Mouse (Mus musculus): ENCODE data around the gene Adipor2. TPM values are rescaled to one million over a fixed set of nuclear protein-coding genes. Genes with fewer than 3 reads are reported as not detected.
A peak's percentile ranks its signal among the peaks of the same experiment; 100 is the strongest.
"Not testable (repeated sequence)": the region's sequence is repeated elsewhere in the genome, so short reads cannot be mapped to it uniquely, and the experiment has no call there.

Adipor2 gene
- polyA plus RNA-seq, 1 experiment from 2014 or later, result 58.7 TPM

GRCm38 (mm10) chr6:119443742-119444645 is 26.5 kb upstream of the Adipor2 start:
- Histone ChIP-seq H3K4me2 (peak overlapping the region; percentile 43), H3K27ac (peak overlapping the region; percentile 9; the same call in 1 of the 2 replicates), H3K4me3 (replicated peaks) (no peak overlapping the region; the same call in 1 of the 2 replicates), H3K4me1 (peaks cover 12% of the 10 kb centered on the region; the same call in 1 of the 2 replicates), H3K9me3 (no peaks in the 10 kb centered on the region), H3K27me3 (replicated peaks) (no peaks in the 10 kb centered on the region), H3K36me3 (no peaks in the 10 kb centered on the region), H3K9ac (no peak overlapping the region)
- ATAC-seq (ENCODE audit: insufficient read depth, low FRiP score, low read depth), result peak; percentile 54
- WGBS, result 27% methylated on average over 12 of the region's 12 CpGs

GRCm38 (mm10) chr6:119442729-119443128 is 25.2 kb upstream of the Adipor2 start:
- ATAC-seq (ENCODE audit: insufficient read depth, low FRiP score, low read depth); H3K4me1 ChIP-seq; H3K27ac ChIP-seq; H3K4me2 ChIP-seq; H3K36me3 ChIP-seq; H3K9ac ChIP-seq; H3K4me3 ChIP-seq (replicated peaks); H3K27me3 ChIP-seq (replicated peaks); H3K9me3 ChIP-seq: not testable (repeated sequence)
- WGBS, result 81% methylated on average over 5 of the region's 5 CpGs

- Histone ChIP-seq H3K27me3 (replicated peaks) (no peaks in the 10 kb centered on the region), H3K4me3 (replicated peaks) (no peak overlapping the region), H3K9me3 (no peaks in the 10 kb centered on the region), H3K36me3 (0 out of 2 replicates have a peak, but pooled peaks cover 3% of the 10 kb centered on the region), H3K9ac (no peak overlapping the region), H3K4me2 (no peak overlapping the region), H3K4me1 (no peaks in the 10 kb centered on the region), H3K27ac (no peak overlapping the region)
- WGBS, result 51% methylated on average over 8 of the region's 8 CpGs
- ATAC-seq (ENCODE audit: insufficient read depth, low FRiP score, low read depth), result no peak
Observed at GRCm38 (mm10) chr6:119437894-119438761, 20.6 kb upstream of the Adipor2 start.

- Histone ChIP-seq H3K4me3 (replicated peaks) (no peak overlapping the region), H3K9me3 (no peaks in the 10 kb centered on the region), H3K9ac (no peak overlapping the region), H3K4me2 (no peak overlapping the region), H3K36me3 (0 out of 2 replicates have a peak, but pooled peaks cover 3% of the 10 kb centered on the region), H3K4me1 (no peaks in the 10 kb centered on the region), H3K27me3 (replicated peaks) (no peaks in the 10 kb centered on the region), H3K27ac (no peak overlapping the region)
- 75% methylated on average over 4 of the region's 4 CpGs for WGBS
- ATAC-seq (ENCODE audit: insufficient read depth, low FRiP score, low read depth), result no peak
Observed at GRCm38 (mm10) chr6:119434394-119434793, 16.9 kb upstream of the Adipor2 start.

- no peak overlapping the region for H3K4me2 ChIP-seq
- H3K9ac ChIP-seq, result no peak overlapping the region
- H3K36me3 ChIP-seq, result peaks cover 3% of the 10 kb centered on the region; the same call in 1 of the 2 replicates
- H3K4me3 ChIP-seq (replicated peaks), result no peak overlapping the region
- H3K27me3 ChIP-seq (replicated peaks), result no peaks in the 10 kb centered on the region
- ATAC-seq (ENCODE audit: insufficient read depth, low FRiP score, low read depth), result no peak
- WGBS, result 71% methylated on average over 6 of the region's 6 CpGs
- H3K4me1 ChIP-seq, result no peaks in the 10 kb centered on the region
- no peaks in the 10 kb centered on the region for H3K9me3 ChIP-seq
- H3K27ac ChIP-seq, result no peak overlapping the region
Observed at GRCm38 (mm10) chr6:119431751-119432324, 14.3 kb upstream of the Adipor2 start.

- no peaks in the 10 kb centered on the region for H3K9me3 ChIP-seq
- H3K36me3 ChIP-seq, result peaks cover 3% of the 10 kb centered on the region; the same call in 1 of the 2 replicates
- H3K4me3 ChIP-seq (replicated peaks), result no peak overlapping the region
- no peaks in the 10 kb centered on the region for H3K4me1 ChIP-seq
- no peak overlapping the region for H3K27ac ChIP-seq
- H3K27me3 ChIP-seq (replicated peaks), result no peaks in the 10 kb centered on the region
- no peak overlapping the region for H3K4me2 ChIP-seq
- 52% methylated on average over 2 of the region's 2 CpGs for WGBS
- no peak overlapping the region for H3K9ac ChIP-seq
- ATAC-seq (ENCODE audit: insufficient read depth, low FRiP score, low read depth), result no peak
Observed at GRCm38 (mm10) chr6:119430508-119430907, 13.0 kb upstream of the Adipor2 start.

GRCm38 (mm10) chr6:119429311-119429710 is 11.8 kb upstream of the Adipor2 start:
- Histone ChIP-seq H3K4me2 (no peak overlapping the region), H3K9ac (no peak overlapping the region), H3K4me1 (no peaks in the 10 kb centered on the region), H3K4me3 (replicated peaks) (no peak overlapping the region), H3K9me3 (no peaks in the 10 kb centered on the region), H3K36me3 (peaks cover 3% of the 10 kb centered on the region; the same call in 1 of the 2 replicates), H3K27ac (no peak overlapping the region), H3K27me3 (replicated peaks) (no peaks in the 10 kb centered on the region)
- 91% methylated on average over 13 of the region's 13 CpGs for WGBS
- no peak for ATAC-seq (ENCODE audit: insufficient read depth, low FRiP score, low read depth)

GRCm38 (mm10) chr6:119428611-119429010 is 11.1 kb upstream of the Adipor2 start:
- no peaks in the 10 kb centered on the region for H3K9me3 ChIP-seq
- ATAC-seq (ENCODE audit: insufficient read depth, low FRiP score, low read depth), result no peak
- no peak overlapping the region for H3K4me3 ChIP-seq (replicated peaks)
- no peak overlapping the region for H3K4me2 ChIP-seq
- no peaks in the 10 kb centered on the region for H3K4me1 ChIP-seq
- H3K36me3 ChIP-seq, result peaks cover 3% of the 10 kb centered on the region; the same call in 1 of the 2 replicates
- no peaks in the 10 kb centered on the region for H3K27me3 ChIP-seq (replicated peaks)
- 79% methylated on average over 3 of the region's 3 CpGs for WGBS
- no peak overlapping the region for H3K27ac ChIP-seq
- H3K9ac ChIP-seq, result no peak overlapping the region

- no peak overlapping the region for H3K4me2 ChIP-seq
- no peaks in the 10 kb centered on the region for H3K9me3 ChIP-seq
- H3K27ac ChIP-seq, result peak overlapping the region; percentile 16; the same call in 1 of the 2 replicates
- H3K36me3 ChIP-seq, result no peaks in the 10 kb centered on the region
- 51% methylated on average over 4 of the region's 4 CpGs for WGBS
- H3K9ac ChIP-seq, result no peak overlapping the region
- peaks cover 10% of the 10 kb centered on the region; the same call in 1 of the 2 replicates for H3K4me1 ChIP-seq
- no peak overlapping the region for H3K4me3 ChIP-seq (replicated peaks)
- no peaks in the 10 kb centered on the region for H3K27me3 ChIP-seq (replicated peaks)
- no peak for ATAC-seq (ENCODE audit: insufficient read depth, low FRiP score, low read depth)
Observed at GRCm38 (mm10) chr6:119421001-119421400, 3.5 kb upstream of the Adipor2 start.

GRCm38 (mm10) chr6:119420357-119420756 is 2.9 kb upstream of the Adipor2 start:
- Histone ChIP-seq H3K4me2 (no peak overlapping the region), H3K4me3 (replicated peaks) (no peak overlapping the region), H3K4me1 (peaks cover 10% of the 10 kb centered on the region; the same call in 1 of the 2 replicates), H3K9ac (no peak overlapping the region), H3K9me3 (no peaks in the 10 kb centered on the region), H3K36me3 (no peaks in the 10 kb centered on the region), H3K27ac (no peak overlapping the region), H3K27me3 (replicated peaks) (no peaks in the 10 kb centered on the region)
- WGBS, result 86% methylated on average over 5 of the region's 5 CpGs
- ATAC-seq (ENCODE audit: insufficient read depth, low FRiP score, low read depth), result no peak

- ATAC-seq (ENCODE audit: insufficient read depth, low FRiP score, low read depth), result no peak
- H3K27ac ChIP-seq, result peak overlapping the region; percentile 67; the same call in 1 of the 2 replicates
- WGBS, result 50% methylated on average over 7 of the region's 7 CpGs
Observed at GRCm38 (mm10) chr6:119419412-119419811, 1.9 kb upstream of the Adipor2 start.

More at GRCm38 (mm10) chr6:119419412-119419811, 1.9 kb upstream of the Adipor2 start:
- Histone ChIP-seq H3K27me3 (replicated peaks) (no peaks in the 10 kb centered on the region), H3K36me3 (no peaks in the 10 kb centered on the region), H3K4me1 (peaks cover 10% of the 10 kb centered on the region; the same call in 1 of the 2 replicates), H3K9me3 (no peaks in the 10 kb centered on the region), H3K4me3 (replicated peaks) (no peak overlapping the region), H3K4me2 (no peak overlapping the region), H3K9ac (no peak overlapping the region)

Data from stomach, embryonic 15.5 days (tissue).